In genomic region chr2:61483820-61484219, GRCm38 (mm10) we compare ENCODE assay signal across 20 mouse cellular contexts.
DNase-seq lines count a peak whose midpoint lies in the region; ATAC-seq and TF ChIP-seq lines count a peak whose summit lies in the region.
"Had no signal": no experiment of that assay in that cellular context is flagged by ENCODE, and none has a peak within 500 bp of the region (broad histone marks: within the 10 kb centered on the region; RNA-seq: fewer than 3 reads in every experiment).

No protein-coding gene starts in this region.

- peaks cover 0 to 9% of the 10 kb centered on the region in 2 experiments; a peak in 3 of 4 replicates for H3K4me1 ChIP-seq in MEL (ENCODE audit: control insufficient read depth in 1 of 2, insufficient read depth in 2 of 2, low read length in 2 of 2)
- H3K4me1 ChIP-seq in forebrain, embryonic 12.5 days: no peaks in the 10 kb centered on the region; the same call in 1 of the 2 replicates
- 0 out of 2 replicates have a peak, but pooled peaks cover 3% of the 10 kb centered on the region for H3K4me1 ChIP-seq in embryonic facial prominence, embryonic 10.5 days
- H3K4me1 ChIP-seq: embryonic facial prominence, embryonic 13.5 days; hindbrain, embryonic 15.5 days had no signal

- H3K27me3 ChIP-seq in MEL (ENCODE audit: control insufficient read depth in 1 of 2, insufficient read depth in 2 of 2, low read length in 2 of 2): no peaks in the 10 kb centered on the region
- H3K27me3 ChIP-seq in forebrain, embryonic 12.5 days: no peaks in the 10 kb centered on the region
- H3K27me3 ChIP-seq in embryonic facial prominence, embryonic 10.5 days (replicated peaks; ENCODE audit: low read depth, poor library complexity, severe bottlenecking): no peaks in the 10 kb centered on the region
- H3K27me3 ChIP-seq: embryonic facial prominence, embryonic 13.5 days; hindbrain, embryonic 15.5 days had no signal

- H3K79me2 ChIP-seq in MEL (ENCODE audit: control insufficient read depth, insufficient read depth, low read length, poor library complexity): no peaks in the 10 kb centered on the region

- H3K36me3 ChIP-seq in MEL (ENCODE audit: control insufficient read depth in 1 of 2, insufficient read depth in 2 of 2, low read length in 2 of 2): peaks cover 0 to 12% of the 10 kb centered on the region in 2 experiments; a peak in 2 of 4 replicates
- H3K36me3 ChIP-seq in forebrain, embryonic 12.5 days (replicated peaks): no peaks in the 10 kb centered on the region
- H3K36me3 ChIP-seq in embryonic facial prominence, embryonic 10.5 days (replicated peaks): no peaks in the 10 kb centered on the region
- H3K36me3 ChIP-seq: embryonic facial prominence, embryonic 13.5 days; hindbrain, embryonic 15.5 days had no signal

- no peak for ATAC-seq in forebrain, embryonic 12.5 days (ENCODE audit: low FRiP score)
- ATAC-seq: forebrain, embryonic 16.5 days; intestine, postnatal 0 days; lung, postnatal 0 days had no signal

- no peak overlapping the region for H3K4me2 ChIP-seq in forebrain, embryonic 12.5 days
- H3K4me2 ChIP-seq: embryonic facial prominence, embryonic 13.5 days; heart, embryonic 11.5 days; hindbrain, embryonic 15.5 days had no signal

- 63% methylated on average over 1 of the region's 1 CpGs for WGBS in forebrain, embryonic 12.5 days
- WGBS in embryonic facial prominence, embryonic 10.5 days: 75% methylated on average over 1 of the region's 1 CpGs

- no peak for TF ChIP-seq CTCF in MEL (IDR thresholded peaks at IDR 0.05 in 2 of 3, conservative IDR thresholded peaks at IDR 0.05 in 1 of 3; ENCODE audit: control insufficient read depth in 1 of 3, insufficient read depth in 1 of 3, low read depth in 2 of 3, low read length in 3 of 3, poor library complexity in 1 of 3, severe bottlenecking in 1 of 3)

- peak overlapping the region; percentile 39; the same call in 1 of the 2 replicates for H3K27ac ChIP-seq in MEL (ENCODE audit: control insufficient read depth, low read depth, low read length)
- no peak overlapping the region for H3K27ac ChIP-seq in forebrain, embryonic 12.5 days
- H3K27ac ChIP-seq in embryonic facial prominence, embryonic 10.5 days (replicated peaks): no peak overlapping the region
- H3K27ac ChIP-seq: embryonic facial prominence, embryonic 13.5 days; hindbrain, embryonic 15.5 days; kidney, postnatal 0 days had no signal

- no peak overlapping the region for H3K4me3 ChIP-seq in MEL (ENCODE audit: control insufficient read depth in 1 of 2, insufficient read depth in 1 of 2, low read depth in 2 of 2, low read length in 2 of 2)
- H3K4me3 ChIP-seq in forebrain, embryonic 12.5 days (replicated peaks): no peak overlapping the region
- H3K4me3 ChIP-seq in embryonic facial prominence, embryonic 10.5 days: no peak overlapping the region
- H3K4me3 ChIP-seq: embryonic facial prominence, embryonic 13.5 days; hindbrain, embryonic 15.5 days had no signal

- H3K9me3 ChIP-seq in MEL (replicated peaks; ENCODE audit: insufficient read depth, low read length): no peaks in the 10 kb centered on the region
- no peaks in the 10 kb centered on the region for H3K9me3 ChIP-seq in forebrain, embryonic 12.5 days
- H3K9me3 ChIP-seq in embryonic facial prominence, embryonic 10.5 days: no peaks in the 10 kb centered on the region
- H3K9me3 ChIP-seq: embryonic facial prominence, embryonic 13.5 days; hindbrain, embryonic 15.5 days had no signal

- TF ChIP-seq EP300 in MEL (IDR thresholded peaks at IDR 0.05; ENCODE audit: low read depth in 1 of 2, low read length in 2 of 2): peak; percentile 80 to 85

- TF ChIP-seq RAD21 in MEL (IDR thresholded peaks at IDR 0.05; ENCODE audit: low read depth, low read length): no peak

- DNase-seq in thymus, postnatal 14 days: peak; percentile 18
- no peak for DNase-seq in thymus, postnatal 36 days
- DNase-seq in MEL (ENCODE audit: low read depth, low spot score): peak; percentile 73
- DNase-seq in induced T-regulatory cell, adult 2 months (ENCODE audit: low read depth): peak; percentile 53
- no peak for DNase-seq in adrenal gland, postnatal 36 days
- DNase-seq in embryonic facial prominence, embryonic 10.5 days (ENCODE audit: low spot score): no peak
- DNase-seq: adrenal gland, adult 2 months; cerebellum, adult 9-10 months; heart, postnatal 10 days; layer of hippocampus, postnatal 36 days; left cerebral cortex, postnatal 4 days; liver had no signal

- TF ChIP-seq POLR2A in MEL (IDR thresholded peaks at IDR 0.05; ENCODE audit: control insufficient read depth in 1 of 2, insufficient read depth in 1 of 2, low read depth in 1 of 2, low read length in 2 of 2, poor library complexity in 1 of 2): no peak

- H3K9ac ChIP-seq in MEL (ENCODE audit: control insufficient read depth, low read depth, low read length, poor library complexity, severe bottlenecking): no peak overlapping the region
- no peak overlapping the region for H3K9ac ChIP-seq in forebrain, embryonic 12.5 days
- H3K9ac ChIP-seq: embryonic facial prominence, embryonic 13.5 days; hindbrain, embryonic 15.5 days had no signal

TF ChIP-seq in MEL, 35 proteins besides CTCF, POLR2A, EP300 and RAD21:
- TF ChIP-seq GATA1 (IDR thresholded peaks at IDR 0.05; ENCODE audit: low read depth, low read length) (peak; percentile 83), MAFK (IDR thresholded peaks at IDR 0.05; ENCODE audit: borderline replicate concordance, low read depth, low read length) (no peak), TCF12 (IDR thresholded peaks at IDR 0.05; ENCODE audit: low read depth, low read length) (peak; percentile 59), UBTF (IDR thresholded peaks at IDR 0.05; ENCODE audit: borderline replicate concordance, insufficient read depth, low read depth, low read length) (no peak), ETS1 (IDR thresholded peaks at IDR 0.05; ENCODE audit: low read depth, low read length) (peak; percentile 59), HCFC1 (IDR thresholded peaks at IDR 0.05; ENCODE audit: low read depth, low read length) (peak; percentile 47; the same call in 1 of the 2 replicates), E2F4 (IDR thresholded peaks at IDR 0.05; ENCODE audit: borderline replicate concordance, low read depth, low read length) (no peak), NRF1 (IDR thresholded peaks at IDR 0.05; ENCODE audit: insufficient read depth, low read depth, low read length, poor library complexity, severe bottlenecking) (no peak), ZMIZ1 (IDR thresholded peaks at IDR 0.05; ENCODE audit: low read depth, low read length) (no peak), MXI1 (IDR thresholded peaks at IDR 0.05; ENCODE audit: low read depth, low read length) (no peak), SIN3A (IDR thresholded peaks at IDR 0.05; ENCODE audit: low read length) (no peak), MEF2A (IDR thresholded peaks at IDR 0.05; ENCODE audit: extremely low read depth, insufficient replicate concordance, low read depth, low read length, poor library complexity, severe bottlenecking) (no peak), TAL1 (IDR thresholded peaks at IDR 0.05; ENCODE audit: low read length) (no peak), USF1 (IDR thresholded peaks at IDR 0.05; ENCODE audit: low read depth, low read length) (no peak), RCOR1 (IDR thresholded peaks at IDR 0.05; ENCODE audit: low read depth, low read length) (peak; percentile 63), TBP (IDR thresholded peaks at IDR 0.05; ENCODE audit: low read depth, low read length) (peak; percentile 39; the same call in 1 of the 2 replicates), GABPA (IDR thresholded peaks at IDR 0.05; ENCODE audit: low read depth, low read length) (no peak), ZNF384 (IDR thresholded peaks at IDR 0.05; ENCODE audit: low read depth, low read length) (no peak), MYB (IDR thresholded peaks at IDR 0.05; ENCODE audit: low read depth, low read length) (no peak), ZC3H11A (IDR thresholded peaks at IDR 0.05; ENCODE audit: low read depth, low read length) (no peak), MYC (IDR thresholded peaks at IDR 0.05; ENCODE audit: low read depth, low read length) (0 out of 2 replicates have a peak, but pooled peaks have one; percentile 55), SMC3 (IDR thresholded peaks at IDR 0.05; ENCODE audit: low read depth, low read length) (no peak), CHD1 (IDR thresholded peaks at IDR 0.05; ENCODE audit: low read depth, low read length) (no peak), ELF1 (IDR thresholded peaks at IDR 0.05; ENCODE audit: low read depth, low read length) (peak; percentile 54; the same call in 1 of the 2 replicates), MAZ (IDR thresholded peaks at IDR 0.05; ENCODE audit: low read depth, low read length) (no peak), MAX (IDR thresholded peaks at IDR 0.05; ENCODE audit: low read length) (peak; percentile 65), NELFE (IDR thresholded peaks at IDR 0.05; ENCODE audit: low read depth, low read length) (no peak), POLR2AphosphoS5 (IDR thresholded peaks at IDR 0.05; ENCODE audit: borderline replicate concordance, low read depth, low read length) (no peak), ZKSCAN1 (IDR thresholded peaks at IDR 0.05; ENCODE audit: low read depth, low read length) (no peak)

Comparison
In these comparisons a context has a peak if more than half of its experiments do, and no peak if none do; other contexts are left out.
1. DNase-seq: peak in thymus, postnatal 14 days (single experiment), MEL (single experiment) and induced T-regulatory cell, adult 2 months (single experiment); none in thymus, postnatal 36 days (0 of 2), adrenal gland, postnatal 36 days (0 of 2) and embryonic facial prominence, embryonic 10.5 days (single experiment).